Mouse (Mus musculus) kidney, postnatal 36 days (tissue): ENCODE measurements around the gene Pef1.
A peak's percentile ranks its signal among the peaks of the same experiment; 100 is the strongest.

Experiments
- DNase-seq, 2 experiments: peaks; one replicate each; pipeline ENCODE4 v3.0.0; 2021 to 2022; ENCODE audit warnings: mixed read lengths in 2 of 2

Pef1 gene

DNA sequence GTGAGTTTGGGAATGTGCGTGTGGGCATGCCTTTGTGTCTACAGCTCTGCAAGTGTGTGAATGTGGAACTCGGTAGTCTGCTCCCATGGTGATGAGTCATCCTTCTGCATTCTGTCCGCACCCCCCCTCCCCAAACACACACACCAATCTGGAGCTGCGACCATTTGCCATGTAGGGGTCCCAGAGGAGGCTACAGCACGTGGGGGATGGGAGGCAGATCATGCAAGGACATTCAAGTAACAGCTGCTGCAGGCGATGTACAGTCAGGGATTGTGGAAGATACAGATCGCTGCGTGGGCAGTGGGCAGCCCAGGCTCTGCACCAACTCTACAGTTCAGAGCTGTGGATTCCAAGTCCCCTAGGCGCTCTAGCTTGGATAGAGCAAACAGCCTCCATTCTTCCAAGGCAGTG, 38.6 kb downstream of the Pef1 start:
- no peak for DNase-seq

DNA sequence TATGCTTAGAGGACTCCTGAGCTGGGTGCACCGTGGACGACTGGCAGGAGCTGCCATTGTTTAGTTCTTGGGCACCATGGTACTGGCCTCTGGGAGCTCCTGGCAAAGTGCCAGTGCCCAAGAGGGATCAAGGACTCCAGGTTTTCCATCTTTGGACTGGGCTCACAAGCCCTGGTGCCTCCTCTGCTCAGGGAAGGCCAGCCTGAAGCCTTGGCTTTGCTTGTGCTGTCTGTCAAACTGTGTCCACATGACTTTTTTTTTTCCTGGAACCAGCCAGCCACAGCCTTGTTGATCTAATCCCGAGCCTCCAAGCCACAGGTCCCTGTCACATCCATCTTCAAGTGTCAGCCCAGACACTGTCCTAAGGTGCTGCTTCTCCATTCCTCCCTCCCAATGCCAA, 39.4 kb downstream of the Pef1 start:
- DNase-seq: no peak

- DNase-seq: no peak
Observed at GRCm38 (mm10) chr4:130148405-130148804, 46.0 kb downstream of the Pef1 start.

DNA sequence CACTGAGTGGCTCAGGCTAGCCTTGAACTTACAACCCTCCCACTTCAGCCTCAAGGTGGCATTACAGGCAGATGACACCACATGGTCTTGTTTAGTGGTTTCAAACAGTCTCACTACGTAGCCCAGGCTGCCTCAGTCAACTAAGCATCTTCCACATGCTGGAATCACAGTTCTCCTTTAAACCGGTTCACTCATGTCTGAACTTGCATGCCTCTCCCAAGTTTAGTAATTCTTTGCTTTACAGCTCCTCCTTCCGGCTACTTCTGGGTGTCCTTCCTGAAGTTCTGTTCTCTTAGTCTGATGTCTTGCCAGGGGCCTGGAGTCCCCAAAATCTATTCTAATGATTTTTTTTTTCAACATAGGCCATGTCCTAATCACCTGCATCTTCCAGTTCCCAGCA, 51.9 kb downstream of the Pef1 start:
- no peak for DNase-seq

DNA sequence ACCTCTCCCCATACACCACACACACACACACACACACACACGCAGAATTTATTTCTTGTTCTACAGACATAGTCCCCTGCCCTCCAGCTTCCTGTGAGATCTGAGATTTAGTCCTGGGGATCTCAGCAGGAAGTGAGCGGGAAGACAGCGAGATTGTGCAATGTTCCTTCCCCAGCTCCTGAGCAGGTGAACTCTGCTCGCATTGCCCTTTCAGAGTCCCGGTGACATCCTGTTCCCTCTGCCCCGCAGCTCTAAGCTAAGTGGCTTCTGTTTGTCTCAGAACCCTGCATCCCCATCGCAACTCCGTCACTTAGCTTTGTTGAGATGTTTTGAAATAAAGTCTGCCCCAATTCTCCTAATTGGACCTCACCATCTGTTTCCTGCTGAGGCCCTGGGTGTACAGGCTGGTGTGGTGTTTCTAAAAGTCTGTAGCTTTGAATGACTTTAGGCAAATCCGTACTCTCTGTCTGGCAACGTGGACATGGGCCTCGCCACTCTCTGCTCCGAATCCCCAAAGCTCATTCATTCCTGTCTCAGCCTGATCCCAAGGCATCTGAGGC, 54.5 kb downstream of the Pef1 start:
- no peak for DNase-seq

DNA sequence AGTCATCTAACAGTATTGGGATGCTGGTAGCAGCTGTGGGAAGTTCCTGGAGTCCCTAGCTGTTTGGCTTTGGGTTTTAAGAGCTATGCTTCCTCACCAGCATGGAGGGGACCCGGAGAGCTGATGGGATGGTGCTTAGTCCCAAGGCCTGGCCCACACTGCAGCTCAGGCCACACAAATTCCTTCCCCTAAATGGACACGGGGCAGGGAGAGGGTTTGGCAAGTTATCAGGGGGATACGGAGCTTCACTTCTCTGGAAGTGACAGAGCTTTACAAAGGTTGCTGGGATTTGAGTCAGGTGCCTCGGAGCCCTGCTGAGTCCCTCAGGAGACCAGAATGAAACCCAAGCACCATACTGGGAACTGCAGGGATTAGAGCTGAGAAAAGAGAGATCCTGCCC, 59.0 kb downstream of the Pef1 start:
- DNase-seq: no peak

- peak; percentile 70 to 71 for DNase-seq
Observed at GRCm38 (mm10) chr4:130163391-130163861, 61.1 kb downstream of the Pef1 start.

DNA sequence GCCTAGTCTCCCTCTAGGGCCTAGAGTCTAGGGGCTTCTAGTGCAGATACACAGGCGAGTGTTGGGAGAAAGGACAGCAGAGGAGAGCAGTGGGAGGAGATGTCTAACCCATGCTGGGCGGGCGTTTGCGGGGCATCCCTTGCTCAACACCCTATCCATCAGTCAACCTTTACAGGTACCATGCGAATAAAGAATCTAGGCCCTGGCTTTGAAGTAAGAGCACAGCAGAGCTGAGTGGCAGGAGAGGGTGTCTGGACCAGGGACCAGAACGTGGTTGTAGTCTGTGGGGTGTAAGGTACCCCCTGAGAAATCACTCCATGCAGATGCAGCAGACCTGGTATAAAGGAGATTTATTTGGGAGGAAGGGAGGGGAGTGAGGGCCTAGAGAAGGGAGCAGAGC, 61.8 kb downstream of the Pef1 start:
- no peak for DNase-seq

DNA sequence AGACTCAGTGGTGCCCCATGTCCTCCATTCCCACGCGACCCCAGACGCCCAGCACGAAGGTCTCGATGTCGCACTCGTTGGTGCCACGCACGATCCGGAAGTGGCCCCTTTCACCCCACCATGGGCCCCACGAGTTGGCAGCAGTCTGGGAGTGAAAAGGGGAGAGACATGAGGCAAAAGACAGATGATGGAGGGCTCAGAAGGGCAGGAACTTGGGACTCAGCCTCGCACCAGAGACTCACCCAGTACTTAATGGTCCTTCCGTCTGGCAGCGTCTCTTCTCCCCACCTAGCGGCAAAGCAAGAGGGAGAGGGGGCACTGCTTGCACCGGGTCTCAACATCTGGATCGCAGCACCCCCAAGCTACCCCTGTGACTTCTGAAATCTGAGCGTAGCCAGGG, 63.7 kb downstream of the Pef1 start:
- DNase-seq: no peak

GRCm38 (mm10) chr4:130166592-130166991, 64.2 kb downstream of the Pef1 start:
- DNase-seq: peak; percentile 45 to 50

- no peak for DNase-seq
Observed at GRCm38 (mm10) chr4:130167321-130167720, 65.0 kb downstream of the Pef1 start.

- no peak for DNase-seq
Observed at GRCm38 (mm10) chr4:130167814-130168213, 65.5 kb downstream of the Pef1 start.

DNA sequence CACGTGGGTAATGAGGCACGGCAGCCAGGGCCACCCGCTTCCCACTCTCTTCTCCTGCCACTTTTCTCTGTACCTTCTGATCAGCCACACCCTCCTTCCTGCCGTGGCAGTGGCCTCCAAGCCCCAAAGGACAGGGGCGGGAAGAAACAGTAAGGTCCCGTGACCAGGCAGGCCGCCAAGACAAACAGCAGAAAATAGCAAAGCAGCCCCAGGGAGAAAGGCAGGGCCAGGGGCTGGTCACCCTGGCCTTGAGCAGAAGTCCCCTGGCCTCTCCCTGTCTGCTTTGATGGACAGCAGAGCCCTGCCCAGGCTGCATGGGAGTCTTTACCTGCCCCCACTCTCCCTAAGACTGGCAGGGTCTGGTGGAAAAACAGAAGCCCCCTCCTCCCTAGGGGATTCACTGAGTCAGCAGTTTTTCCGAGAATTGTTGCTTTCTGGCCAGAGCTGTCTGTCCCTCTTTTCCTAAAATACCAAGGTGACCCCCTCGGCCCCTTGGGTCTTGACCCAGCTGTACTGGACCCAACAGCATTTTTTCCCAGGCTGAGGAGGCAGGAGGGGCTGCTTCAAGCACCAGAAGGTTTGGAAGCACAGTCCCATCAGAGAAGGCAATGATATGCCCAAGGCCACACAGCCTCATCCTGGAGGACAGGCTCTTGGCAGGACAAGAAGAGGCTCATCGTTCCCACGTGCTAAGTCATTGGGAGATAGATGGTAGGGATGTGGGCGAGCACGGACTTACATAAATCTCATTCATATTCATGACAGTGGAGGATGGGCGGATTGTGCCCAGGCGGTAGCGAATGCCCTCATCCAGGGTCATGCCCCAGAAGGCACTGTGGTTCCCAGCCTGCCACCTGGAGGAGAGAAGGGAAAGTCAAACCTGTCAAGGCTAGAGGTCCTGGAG, 66.2 kb downstream of the Pef1 start:
- peak; percentile 96 to 97 for DNase-seq

DNA sequence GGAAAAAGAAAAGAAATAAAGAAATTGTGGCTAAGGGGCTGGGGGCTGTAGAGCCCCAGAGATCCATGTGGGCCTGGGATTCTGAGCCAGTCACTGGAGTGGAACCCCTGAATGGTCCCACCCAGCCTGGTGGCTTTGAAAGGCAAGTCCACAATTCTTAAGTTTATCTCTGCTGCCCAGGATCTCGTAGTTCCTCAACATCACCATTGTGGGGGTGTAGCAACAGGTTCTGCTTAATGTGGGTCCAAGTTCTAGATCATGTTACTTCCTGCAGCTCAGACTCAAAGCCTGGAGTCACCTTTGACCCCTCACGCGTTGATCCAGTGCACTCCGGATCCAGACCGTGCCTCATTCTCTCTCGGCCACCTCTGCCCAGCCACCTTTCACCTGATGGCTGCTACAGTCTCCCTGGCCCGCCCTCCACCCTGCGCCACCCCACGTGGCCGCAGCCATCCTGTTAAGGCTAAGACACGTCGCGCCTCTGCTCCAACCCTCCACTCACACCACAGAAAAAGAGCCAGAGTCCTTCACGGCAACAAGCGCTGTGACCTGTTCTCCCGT, 67.1 kb downstream of the Pef1 start:
- peak; percentile 77 to 83 for DNase-seq

GRCm38 (mm10) chr4:130170362-130170761, 68.0 kb downstream of the Pef1 start:
- no peak for DNase-seq

GRCm38 (mm10) chr4:130171951-130172765, 69.8 kb downstream of the Pef1 start:
- peak; percentile 96 for DNase-seq

GRCm38 (mm10) chr4:130173060-130173822, 70.9 kb downstream of the Pef1 start:
- peak in 1 of 2 experiments; percentile 51 for DNase-seq

DNA sequence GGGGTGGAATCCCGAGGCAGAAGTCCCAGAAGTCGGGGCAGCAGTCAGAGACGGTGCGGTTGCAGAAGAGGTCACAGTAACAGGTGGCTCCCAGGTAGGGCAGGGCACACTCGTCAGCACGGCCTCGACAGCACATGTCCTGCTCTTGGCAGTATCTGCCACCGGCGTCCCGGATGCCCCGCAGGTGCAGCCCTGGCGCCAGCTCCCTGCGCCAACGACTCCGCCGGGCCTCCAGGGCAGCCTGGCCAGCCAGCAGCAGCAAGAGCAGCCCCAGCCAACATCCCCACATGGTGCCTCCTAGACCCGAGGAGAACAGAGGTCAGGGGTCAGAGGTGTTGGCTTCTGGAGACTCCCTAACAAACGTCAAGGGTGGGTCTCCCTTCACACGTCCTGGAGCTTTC, 71.6 kb downstream of the Pef1 start:
- DNase-seq: peak; percentile 49 to 63

GRCm38 (mm10) chr4:130174335-130175031, 72.1 kb downstream of the Pef1 start:
- DNase-seq: peak; percentile 90 to 92

GRCm38 (mm10) chr4:130175072-130175711, 72.8 kb downstream of the Pef1 start, which contains the start of gene Tinagl1:
TSS of gene Tinagl1 (minus strand) at chr4:130175122.
- peak; percentile 78 to 85 for DNase-seq

GRCm38 (mm10) chr4:130176156-130176720, 73.9 kb downstream of the Pef1 start:
- DNase-seq: no peak
